Mouse (Mus musculus) heart, embryonic 11.5 days (tissue): ENCODE data around the gene Sdc3. TPM values are rescaled to one million over a fixed set of nuclear protein-coding genes. Genes with fewer than 3 reads are reported as not detected.

Source experiments
- ATAC-seq: fragments of 200-750 bp; cut with Nextera tagmentation; replicated peaks from 2 replicates; pipeline ENCODE4 v1.8.0; 2017; ENCODE audit warnings: moderate library complexity; ENCODE audit not compliant: insufficient number of reproducible peaks, low FRiP score, low TSS enrichment
- H3K27ac ChIP-seq: fragments of 300-500 bp; sonication (generic); 2 replicates; pipeline ENCODE4 v1.5.1; 2014; ENCODE audit warnings: mild to moderate bottlenecking, low read depth, low read length
- H3K27me3 ChIP-seq: fragments of 300-500 bp; sonication (generic); 2 replicates; pipeline ENCODE4 v1.6.1; 2014; ENCODE audit warnings: mild to moderate bottlenecking, low read length, mixed read lengths; ENCODE audit not compliant: control insufficient read depth, insufficient read depth
- H3K36me3 ChIP-seq: fragments of 300-500 bp; sonication (generic); 2 replicates; pipeline ENCODE4 v1.6.1; 2014; ENCODE audit warnings: mild to moderate bottlenecking, low read length, moderate library complexity, mixed read lengths; ENCODE audit not compliant: control insufficient read depth, insufficient read depth
- H3K4me1 ChIP-seq: fragments of 300-500 bp; sonication (generic); 2 replicates; pipeline ENCODE4 v1.6.1; 2014; ENCODE audit warnings: low read length; ENCODE audit not compliant: control insufficient read depth, insufficient read depth
- H3K4me2 ChIP-seq: fragments of 300-500 bp; sonication (generic); 2 replicates; pipeline ENCODE4 v1.6.1; 2014; ENCODE audit warnings: mild to moderate bottlenecking, moderate library complexity
- H3K4me3 ChIP-seq: fragments of 300-500 bp; sonication (generic); 2 replicates; pipeline ENCODE4 v1.5.1; 2014; ENCODE audit warnings: low read depth, low read length
- H3K9ac ChIP-seq: fragments of 300-500 bp; sonication (generic); 2 replicates; pipeline ENCODE4 v1.6.1; 2014; ENCODE audit warnings: mild to moderate bottlenecking, low read depth, low read length, moderate library complexity
- H3K9me3 ChIP-seq: fragments of 300-500 bp; sonication (generic); replicated peaks from 2 replicates; pipeline ENCODE4 v1.6.1; 2016; ENCODE audit warnings: low read length; ENCODE audit not compliant: control insufficient read depth
- WGBS: fragments of 180-500 bp; shearing (Covaris S2); extraction: QIAGEN DNeasy Blood & Tissue Kit; methylation state at CpG from one replicate; pipeline ENCODE4 v1.1.7; 2014; ENCODE audit not compliant: insufficient replicate concordance; 5-methylcytosine and 5-hydroxymethylcytosine counted together
- polyA plus RNA-seq: library from polyadenylated mRNA; unstranded; fragments of >200 nt; fragmentation: Nextera tagmentation; extraction: Ambion mirVana; gene quantifications from 2 replicates; pipeline ENCODE4 v1.2.1, GENCODE M21; 2014

Gene Sdc3
- polyA plus RNA-seq, 1 experiment from 2014 or later = 11.6 TPM

DNA sequence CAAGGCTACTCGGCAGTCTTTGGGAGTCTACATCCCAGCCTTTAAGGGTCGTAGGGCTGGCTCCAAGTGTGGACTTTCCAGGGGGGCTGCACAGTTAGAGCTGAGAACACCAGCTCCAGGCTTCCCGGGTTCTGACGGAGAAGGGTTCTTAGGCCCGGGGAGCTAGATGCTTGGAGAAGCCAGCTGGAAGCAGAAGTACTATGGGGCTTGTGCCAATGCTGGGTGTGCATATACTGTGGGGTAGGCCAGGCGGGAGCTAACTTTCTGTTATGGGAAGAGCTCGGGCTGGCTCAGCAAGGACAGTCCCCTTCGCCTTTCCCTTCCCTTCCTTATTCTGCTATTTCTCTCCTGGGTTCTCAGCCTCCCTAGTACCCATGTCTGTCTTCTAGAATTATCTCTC is 23.5 kb downstream of the Sdc3 start:
- 86% methylated on average over 8 of the region's 8 CpGs for WGBS
- no peak for ATAC-seq
- no peaks in the 10 kb centered on the region for H3K9me3 ChIP-seq
- no peak overlapping the region for H3K9ac ChIP-seq
- H3K27me3 ChIP-seq = no peaks in the 10 kb centered on the region
- H3K4me2 ChIP-seq = no peak overlapping the region
- no peaks in the 10 kb centered on the region for H3K36me3 ChIP-seq
- H3K27ac ChIP-seq = no peak overlapping the region
- no peak overlapping the region for H3K4me3 ChIP-seq
- H3K4me1 ChIP-seq = peaks cover 5% of the 10 kb centered on the region; the same call in 1 of the 2 replicates

DNA sequence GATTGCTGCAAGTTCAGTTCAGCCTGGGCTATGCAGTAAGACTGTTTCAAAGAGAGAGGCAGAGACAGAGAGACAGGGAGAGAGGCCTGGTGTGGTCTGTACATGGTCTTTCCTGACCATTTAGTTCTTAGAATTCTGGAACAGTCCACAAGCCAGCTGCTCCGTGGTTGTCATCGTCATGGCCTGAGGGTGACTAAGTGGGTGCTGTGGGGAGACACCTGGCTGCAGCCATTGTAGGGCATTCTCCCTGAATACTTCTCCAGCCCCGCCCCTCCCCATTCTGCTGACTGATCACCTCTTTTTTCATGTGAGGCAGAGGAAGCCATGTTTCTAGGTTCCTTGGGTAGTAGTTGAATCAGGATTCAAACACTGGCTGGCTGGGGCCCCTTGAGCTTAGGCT is 27.5 kb downstream of the Sdc3 start:
- no peaks in the 10 kb centered on the region for H3K36me3 ChIP-seq

DNA sequence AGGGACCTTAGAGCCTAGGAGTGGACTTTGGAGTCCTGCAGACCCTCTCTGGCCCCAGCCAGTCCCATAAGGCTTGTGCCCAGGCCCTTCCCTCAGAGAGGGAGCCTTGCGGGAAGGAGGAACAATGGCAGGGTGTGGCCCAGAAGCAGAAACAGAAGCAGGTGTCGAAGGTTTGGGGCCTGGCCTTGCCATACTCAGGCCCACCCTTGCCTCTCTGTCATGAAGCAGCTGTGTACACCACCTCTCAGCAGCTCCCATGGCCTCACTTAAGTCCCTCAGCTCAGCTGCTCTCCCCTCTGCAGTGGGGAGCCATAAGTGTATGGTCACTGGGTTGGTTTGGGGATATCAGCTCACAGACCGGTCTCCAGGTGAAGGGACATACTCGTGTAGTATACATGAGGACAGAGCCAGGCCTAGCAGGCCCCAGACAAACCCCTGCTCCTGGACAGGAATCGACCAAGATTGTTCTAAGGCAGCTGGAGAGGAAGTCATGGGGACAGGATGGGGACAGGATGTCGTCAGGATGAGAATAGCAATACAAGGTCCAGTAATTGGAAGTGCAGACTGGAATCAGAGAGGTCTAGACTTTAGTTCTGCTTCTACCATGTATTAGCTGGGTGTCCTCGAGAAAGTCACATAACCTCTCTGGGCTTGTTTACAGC is 28.4 kb downstream of the Sdc3 start:
- Histone ChIP-seq H3K4me1 (0 out of 2 replicates have a peak, but pooled peaks cover 2% of the 10 kb centered on the region), H3K4me3 (no peak overlapping the region), H3K9me3 (no peaks in the 10 kb centered on the region), H3K4me2 (no peak overlapping the region), H3K27me3 (no peaks in the 10 kb centered on the region), H3K9ac (no peak overlapping the region), H3K27ac (no peak overlapping the region), H3K36me3 (no peaks in the 10 kb centered on the region)
- 65% methylated on average over 7 of the region's 7 CpGs for WGBS
- ATAC-seq = no peak

More for the DNA sequence above, 27.5 kb downstream of the Sdc3 start:
- H3K9ac ChIP-seq = no peak overlapping the region
- ATAC-seq = no peak
- 0 out of 2 replicates have a peak, but pooled peaks cover 2% of the 10 kb centered on the region for H3K4me1 ChIP-seq
- H3K4me3 ChIP-seq = no peak overlapping the region
- no peaks in the 10 kb centered on the region for H3K9me3 ChIP-seq
- no peak overlapping the region for H3K27ac ChIP-seq
- H3K27me3 ChIP-seq = no peaks in the 10 kb centered on the region
- 70% methylated on average over 3 of the region's 3 CpGs for WGBS
- H3K4me2 ChIP-seq = no peak overlapping the region

DNA sequence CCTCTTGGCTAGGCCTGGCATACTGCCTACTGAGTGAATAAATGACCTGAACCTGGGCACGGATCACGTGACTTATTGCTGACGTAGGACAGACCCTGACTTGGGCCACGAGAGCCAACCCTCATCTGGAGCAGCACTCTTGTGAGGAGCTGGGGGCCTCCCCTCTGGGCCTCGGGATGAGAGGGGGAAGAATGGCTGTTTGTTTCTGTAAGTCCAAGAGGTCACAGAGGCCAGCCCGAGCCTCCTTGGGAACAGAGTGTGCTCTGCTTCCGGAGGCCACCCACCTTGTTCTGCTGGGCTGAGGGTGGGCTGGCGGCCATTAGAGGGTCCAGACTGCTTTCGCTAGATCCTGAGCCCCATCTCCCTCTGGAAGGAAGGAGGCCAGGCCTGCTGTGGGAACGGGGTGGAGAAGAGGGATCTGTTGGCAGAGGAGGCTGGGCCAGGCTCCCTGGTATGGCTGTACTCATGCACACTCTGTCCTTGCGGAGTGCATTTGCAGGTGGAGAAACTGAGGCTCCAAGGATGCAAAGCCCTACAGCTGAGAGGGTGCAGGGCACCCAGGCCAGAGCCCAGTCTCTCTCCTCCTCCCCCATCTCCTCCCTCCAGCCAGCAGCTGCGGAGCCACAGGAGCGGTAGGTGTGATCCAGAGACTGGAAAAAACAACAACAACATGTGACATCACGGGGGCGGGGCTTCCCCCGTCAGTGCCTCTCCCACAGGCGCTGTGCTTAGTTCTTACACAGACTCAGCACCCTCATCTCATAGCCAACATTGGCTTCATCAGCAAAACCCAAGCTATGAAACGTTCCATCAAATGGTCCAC is 36.7 kb downstream of the Sdc3 start:
- H3K27me3 ChIP-seq = no peaks in the 10 kb centered on the region
- no peak overlapping the region for H3K27ac ChIP-seq
- H3K9me3 ChIP-seq = no peaks in the 10 kb centered on the region
- no peak overlapping the region for H3K4me3 ChIP-seq
- H3K4me2 ChIP-seq = peak overlapping the region; percentile 34
- peak; percentile 39; the same call in 1 of the 2 replicates for ATAC-seq
- WGBS = 15% methylated on average over 18 of the region's 18 CpGs
- H3K36me3 ChIP-seq = no peaks in the 10 kb centered on the region
- peaks cover 7% of the 10 kb centered on the region for H3K4me1 ChIP-seq
- 0 out of 2 replicates have a peak overlapping the region, but pooled peaks have one; percentile 22 for H3K9ac ChIP-seq

DNA sequence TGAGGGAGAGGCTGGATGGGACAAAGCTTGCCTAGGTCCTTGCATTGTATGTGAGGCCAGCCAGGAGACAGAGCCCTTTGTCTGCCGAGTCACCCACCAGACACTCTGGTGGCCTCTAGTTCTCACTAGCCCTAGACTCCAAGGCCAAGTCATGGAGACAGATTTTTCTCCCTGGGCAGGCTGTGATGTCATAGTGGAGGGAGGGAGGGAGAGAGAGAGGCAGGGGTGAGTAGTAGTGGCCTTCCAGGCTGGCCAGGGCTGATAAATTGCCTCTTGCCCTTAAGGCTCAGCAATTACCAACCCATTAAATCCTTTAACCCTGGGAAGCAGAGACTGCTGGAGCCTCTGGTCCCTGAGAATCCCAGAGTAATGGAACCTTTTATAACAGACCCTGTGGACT is 41.8 kb downstream of the Sdc3 start:
- H3K4me1 ChIP-seq = peaks cover 26% of the 10 kb centered on the region
- no peaks in the 10 kb centered on the region for H3K27me3 ChIP-seq
- H3K4me3 ChIP-seq = no peak overlapping the region
- no peaks in the 10 kb centered on the region for H3K9me3 ChIP-seq
- no peaks in the 10 kb centered on the region for H3K36me3 ChIP-seq
- WGBS = 31% methylated on average over 1 of the region's 1 CpGs
- no peak for ATAC-seq
- no peak overlapping the region for H3K27ac ChIP-seq
- no peak overlapping the region for H3K4me2 ChIP-seq
- H3K9ac ChIP-seq = no peak overlapping the region

DNA sequence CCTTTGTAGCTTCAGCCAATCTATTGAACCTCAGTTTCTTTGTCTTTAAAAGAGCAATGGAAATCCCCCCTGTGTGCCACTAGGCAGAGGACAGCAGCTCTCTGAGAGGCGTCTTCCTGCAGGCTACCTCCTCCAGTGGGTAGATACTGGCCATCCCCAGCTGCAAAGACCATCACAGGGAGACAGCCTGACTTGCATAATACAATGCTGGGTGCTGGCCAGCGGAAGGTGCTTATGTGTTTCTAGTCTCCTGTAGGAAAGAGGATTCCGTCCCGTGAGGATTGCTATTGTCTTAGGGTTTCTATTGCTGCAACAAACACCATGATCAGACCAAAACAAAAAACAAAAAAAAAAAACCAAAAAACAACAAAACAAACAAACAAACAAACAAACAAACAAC is 43.2 kb downstream of the Sdc3 start:
- Histone ChIP-seq H3K9me3 (no peaks in the 10 kb centered on the region), H3K4me1 (peaks cover 23% of the 10 kb centered on the region), H3K27me3 (peaks cover 3% of the 10 kb centered on the region; the same call in 1 of the 2 replicates), H3K9ac (no peak overlapping the region), H3K27ac (no peak overlapping the region), H3K4me3 (no peak overlapping the region), H3K4me2 (no peak overlapping the region), H3K36me3 (no peaks in the 10 kb centered on the region)
- no peak for ATAC-seq
- WGBS = 77% methylated on average over 4 of the region's 4 CpGs

DNA sequence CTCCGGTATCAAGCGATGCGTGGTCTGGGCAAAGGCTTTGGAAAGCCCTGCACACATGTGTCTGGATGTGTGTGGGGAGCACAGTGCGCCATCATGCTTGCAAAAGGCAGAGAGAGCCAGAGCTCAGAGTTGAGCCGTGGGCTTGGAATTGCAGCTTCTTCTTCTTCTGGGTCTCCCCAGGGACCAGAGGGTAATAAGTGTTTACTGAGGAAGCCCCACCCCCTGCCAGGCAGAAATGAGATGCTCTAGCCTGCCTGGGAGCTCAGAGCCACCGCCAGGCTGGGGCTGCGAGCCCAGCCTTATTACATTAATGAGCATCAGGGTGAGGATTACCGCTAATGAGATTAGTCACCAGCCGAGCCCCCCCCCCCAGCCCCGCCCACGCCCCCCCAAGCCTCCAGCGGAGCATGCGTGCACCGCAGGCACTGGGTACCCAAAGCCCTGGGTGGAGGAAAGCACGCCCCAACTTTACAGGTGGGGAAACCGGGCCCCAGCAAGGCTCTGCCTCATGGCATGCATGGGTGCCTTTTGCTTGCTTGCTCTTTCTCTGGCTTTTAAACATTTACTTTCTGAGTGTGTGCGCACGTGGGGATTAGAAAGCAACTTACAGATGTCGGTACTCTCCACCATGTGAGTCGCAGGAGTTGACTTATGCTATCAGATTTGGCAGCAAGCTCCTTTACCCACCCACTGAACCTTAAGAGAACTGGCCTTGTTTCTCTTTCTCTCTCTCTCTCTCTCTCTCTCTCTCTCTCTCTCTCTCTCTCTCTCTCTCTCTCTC is 44.1 kb downstream of the Sdc3 start:
- H3K36me3 ChIP-seq = no peaks in the 10 kb centered on the region
- WGBS = 11% methylated on average over 20 of the region's 20 CpGs
- ATAC-seq = no peak
- no peak overlapping the region for H3K27ac ChIP-seq
- H3K4me2 ChIP-seq = peak overlapping the region; percentile 46
- H3K4me1 ChIP-seq = peaks cover 28% of the 10 kb centered on the region
- H3K9me3 ChIP-seq = no peaks in the 10 kb centered on the region
- no peak overlapping the region for H3K9ac ChIP-seq
- no peak overlapping the region for H3K4me3 ChIP-seq
- peaks cover 3% of the 10 kb centered on the region; the same call in 1 of the 2 replicates for H3K27me3 ChIP-seq

DNA sequence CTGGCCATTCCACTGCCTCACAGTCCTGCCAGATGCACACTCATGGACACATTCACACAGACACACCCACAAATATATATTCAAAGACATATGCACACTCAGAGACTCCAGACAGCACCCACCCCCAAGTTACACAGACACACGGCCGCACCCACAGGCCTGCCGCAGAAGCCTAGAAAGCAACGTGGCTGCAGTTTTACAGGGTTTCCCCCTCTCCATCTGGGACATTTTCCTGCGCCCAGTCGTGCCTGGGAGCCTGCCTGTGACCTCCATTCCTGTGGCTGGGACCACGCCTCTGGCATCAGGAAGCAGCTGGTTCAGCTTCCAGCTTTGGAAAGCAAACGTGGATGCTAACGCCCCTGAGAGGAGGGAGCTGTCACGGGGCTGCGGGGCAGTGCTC is 46.2 kb downstream of the Sdc3 start:
- peaks cover 30% of the 10 kb centered on the region for H3K4me1 ChIP-seq
- no peak overlapping the region for H3K9ac ChIP-seq
- H3K27me3 ChIP-seq = peaks cover 3% of the 10 kb centered on the region; the same call in 1 of the 2 replicates
- WGBS = 28% methylated on average over 11 of the region's 11 CpGs
- no peak overlapping the region for H3K27ac ChIP-seq
- no peaks in the 10 kb centered on the region for H3K36me3 ChIP-seq
- H3K4me2 ChIP-seq = no peak overlapping the region
- H3K9me3 ChIP-seq = no peaks in the 10 kb centered on the region
- no peak overlapping the region for H3K4me3 ChIP-seq
- ATAC-seq = no peak
